Mouse (Mus musculus): ENCODE results near the gene Clec4g. TPM values are rescaled to one million over a fixed set of nuclear protein-coding genes. Genes with fewer than 3 reads are reported as not detected.
"Not testable (repeated sequence)": the region's sequence is repeated elsewhere in the genome, so short reads cannot be mapped to it uniquely, and the experiment has no call there.

Clec4g gene
- total RNA-seq (2014; rRNA removed), result not detected in 2 replicates
- 0.21 TPM in 1 of 2 replicates, not detected in the other for polyA plus RNA-seq (2015; fragmentation: Nextera tagmentation; extraction: Ambion mirVana)

GRCm38 (mm10) chr8:3720551-3720950 lies at the start of gene Clec4g:
Clec4g (minus strand) TSS chr8:3720651.
- WGBS, result 76% methylated on average over 5 of the region's 5 CpGs
- H3K4me1 ChIP-seq (ENCODE audit: insufficient read depth), result no peaks in the 10 kb centered on the region
- ATAC-seq, result no peak

GRCm38 (mm10) chr8:3768641-3769040 lies 48.2 kb upstream of the Clec4g start:
- H3K9ac ChIP-seq; H3K4me1 ChIP-seq (ENCODE audit: insufficient read depth); H3K27me3 ChIP-seq (ENCODE audit: insufficient read depth, low read length); DNase-seq; H3K36me3 ChIP-seq (ENCODE audit: insufficient read depth); H3K27ac ChIP-seq (ENCODE audit: low read depth, low read length); H3K4me3 ChIP-seq (ENCODE audit: low read depth, low read length); ATAC-seq; H3K4me2 ChIP-seq (ENCODE audit: low read depth): not testable (repeated sequence)
- 78% methylated on average over 5 of the region's 5 CpGs for WGBS
- peaks cover 22% of the 10 kb centered on the region for H3K9me3 ChIP-seq (ENCODE audit: low read length)

More at GRCm38 (mm10) chr8:3720551-3720950, at the start of gene Clec4g:
- TF ChIP-seq CTCF (IDR thresholded peaks at IDR 0.05; ENCODE audit: low read depth), result no peak
- Histone ChIP-seq H3K27ac (ENCODE audit: low read depth, low read length) (no peak within 1 kb of the TSS), H3K36me3 (ENCODE audit: insufficient read depth) (no peaks in the 10 kb centered on the region), H3K27me3 (ENCODE audit: insufficient read depth, low read length) (no peaks in the 10 kb centered on the region), H3K9me3 (ENCODE audit: low read length) (no peaks in the 10 kb centered on the region), H3K9ac (no peak within 1 kb of the TSS), H3K4me2 (ENCODE audit: low read depth) (no peak within 1 kb of the TSS), H3K4me3 (ENCODE audit: low read depth, low read length) (no peak within 1 kb of the TSS)
- no peak for DNase-seq

DNA sequence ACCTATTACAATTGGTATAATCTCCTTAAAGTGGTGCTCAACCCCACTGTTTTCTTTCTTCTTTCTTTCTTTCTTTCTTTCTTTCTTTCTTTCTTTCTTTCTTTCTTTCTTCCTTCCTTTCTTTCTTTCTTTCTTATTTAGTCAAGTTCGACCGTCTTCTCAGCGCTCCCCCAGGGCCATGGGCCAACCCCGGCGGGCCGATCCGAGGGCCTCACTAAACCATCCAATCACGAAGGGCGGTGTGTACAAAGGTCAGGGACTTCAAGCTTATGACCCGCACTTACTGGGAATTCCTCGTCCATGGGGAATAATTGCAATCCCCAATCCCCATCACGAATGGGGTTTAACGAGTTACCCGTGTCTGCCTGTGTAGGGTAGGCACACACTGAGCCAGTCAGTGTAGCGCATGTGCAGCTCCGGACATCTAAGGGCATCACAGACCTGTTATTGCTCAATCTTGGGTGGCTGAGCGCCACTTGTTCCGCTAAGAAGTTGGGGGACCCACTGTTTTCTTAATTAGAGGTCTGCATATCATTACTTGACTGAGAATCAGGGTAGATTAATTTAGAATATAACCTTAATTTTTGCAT lies 33.9 kb upstream of the Clec4g start:
- ATAC-seq, result peak; percentile 95
- no peak overlapping the region for H3K27ac ChIP-seq (ENCODE audit: low read depth, low read length)
- no peaks in the 10 kb centered on the region for H3K27me3 ChIP-seq (ENCODE audit: insufficient read depth, low read length)
- TF ChIP-seq CTCF (IDR thresholded peaks at IDR 0.05; ENCODE audit: low read depth), result no peak
- H3K4me2 ChIP-seq (ENCODE audit: low read depth), result no peak overlapping the region
- peak; percentile 95 for DNase-seq
- H3K9me3 ChIP-seq (ENCODE audit: low read length), result 0 out of 2 replicates have a peak, but pooled peaks cover 3% of the 10 kb centered on the region
- H3K36me3 ChIP-seq (ENCODE audit: insufficient read depth), result no peaks in the 10 kb centered on the region
- no peak overlapping the region for H3K4me3 ChIP-seq (ENCODE audit: low read depth, low read length)
- WGBS, result 66% methylated on average over 18 of the region's 18 CpGs
- no peaks in the 10 kb centered on the region for H3K4me1 ChIP-seq (ENCODE audit: insufficient read depth)
- no peak overlapping the region for H3K9ac ChIP-seq

- Histone ChIP-seq H3K27ac (ENCODE audit: low read depth, low read length) (no peak within 1 kb of the TSS), H3K9ac (no peak within 1 kb of the TSS), H3K27me3 (ENCODE audit: insufficient read depth, low read length) (no peaks in the 10 kb centered on the region), H3K4me1 (ENCODE audit: insufficient read depth) (no peaks in the 10 kb centered on the region), H3K9me3 (ENCODE audit: low read length) (0 out of 2 replicates have a peak, but pooled peaks cover 3% of the 10 kb centered on the region), H3K4me2 (ENCODE audit: low read depth) (no peak within 1 kb of the TSS), H3K4me3 (ENCODE audit: low read depth, low read length) (no peak within 1 kb of the TSS), H3K36me3 (ENCODE audit: insufficient read depth) (no peaks in the 10 kb centered on the region)
- no peak for TF ChIP-seq CTCF (IDR thresholded peaks at IDR 0.05; ENCODE audit: low read depth)
- WGBS, result 92% methylated on average over 4 of the region's 4 CpGs
- no peak for ATAC-seq
- DNase-seq, result no peak
Measured at GRCm38 (mm10) chr8:3748761-3749160, 28.3 kb upstream of the Clec4g start, which contains the start of gene Cd209a. Cd209a (minus strand) TSS chr8:3748984.

- DNase-seq, result no peak
- no peaks in the 10 kb centered on the region for H3K4me1 ChIP-seq (ENCODE audit: insufficient read depth)
- H3K36me3 ChIP-seq (ENCODE audit: insufficient read depth), result no peaks in the 10 kb centered on the region
- no peak for ATAC-seq
- TF ChIP-seq CTCF (IDR thresholded peaks at IDR 0.05; ENCODE audit: low read depth), result no peak
- H3K9ac ChIP-seq, result no peak overlapping the region
- WGBS, result 93% methylated on average over 2 of the region's 2 CpGs
- H3K4me3 ChIP-seq (ENCODE audit: low read depth, low read length), result no peak overlapping the region
- no peak overlapping the region for H3K27ac ChIP-seq (ENCODE audit: low read depth, low read length)
- H3K27me3 ChIP-seq (ENCODE audit: insufficient read depth, low read length), result no peaks in the 10 kb centered on the region
- H3K4me2 ChIP-seq (ENCODE audit: low read depth), result no peak overlapping the region
- no peaks in the 10 kb centered on the region for H3K9me3 ChIP-seq (ENCODE audit: low read length)
Measured at GRCm38 (mm10) chr8:3736947-3737346, 16.5 kb upstream of the Clec4g start.

- Histone ChIP-seq H3K4me1 (ENCODE audit: insufficient read depth) (no peaks in the 10 kb centered on the region), H3K36me3 (ENCODE audit: insufficient read depth) (no peaks in the 10 kb centered on the region), H3K9ac (no peak overlapping the region), H3K4me2 (ENCODE audit: low read depth) (no peak overlapping the region), H3K4me3 (ENCODE audit: low read depth, low read length) (no peak overlapping the region), H3K27me3 (ENCODE audit: insufficient read depth, low read length) (no peaks in the 10 kb centered on the region), H3K27ac (ENCODE audit: low read depth, low read length) (no peak overlapping the region), H3K9me3 (ENCODE audit: low read length) (no peaks in the 10 kb centered on the region)
- TF ChIP-seq CTCF (IDR thresholded peaks at IDR 0.05; ENCODE audit: low read depth), result no peak
- WGBS, result 91% methylated on average over 2 of the region's 2 CpGs
- no peak for DNase-seq
- no peak for ATAC-seq
Measured at GRCm38 (mm10) chr8:3735599-3735998, 15.1 kb upstream of the Clec4g start.

- ATAC-seq, result no peak
Measured at GRCm38 (mm10) chr8:3734084-3734483, 13.6 kb upstream of the Clec4g start.

More at GRCm38 (mm10) chr8:3734084-3734483, 13.6 kb upstream of the Clec4g start:
- WGBS, result 40% methylated on average over 1 of the region's 1 CpGs
- no peak for DNase-seq
- Histone ChIP-seq H3K36me3 (ENCODE audit: insufficient read depth) (no peaks in the 10 kb centered on the region), H3K27ac (ENCODE audit: low read depth, low read length) (no peak overlapping the region), H3K9me3 (ENCODE audit: low read length) (no peaks in the 10 kb centered on the region), H3K27me3 (ENCODE audit: insufficient read depth, low read length) (no peaks in the 10 kb centered on the region), H3K4me3 (ENCODE audit: low read depth, low read length) (no peak overlapping the region), H3K4me1 (ENCODE audit: insufficient read depth) (no peaks in the 10 kb centered on the region), H3K9ac (no peak overlapping the region), H3K4me2 (ENCODE audit: low read depth) (no peak overlapping the region)
- TF ChIP-seq CTCF (IDR thresholded peaks at IDR 0.05; ENCODE audit: low read depth), result no peak
